Mouse (Mus musculus): Measurements from ENCODE around the gene Gm45015. TPM values are rescaled to one million over a fixed set of nuclear protein-coding genes. Genes with fewer than 3 reads are reported as not detected.
A peak's percentile ranks its signal among the peaks of the same experiment; 100 is the strongest.

Gene Gm45015
- not detected in 2 replicates for polyA plus RNA-seq (2015; fragmentation: Nextera tagmentation; extraction: Ambion mirVana)

DNA sequence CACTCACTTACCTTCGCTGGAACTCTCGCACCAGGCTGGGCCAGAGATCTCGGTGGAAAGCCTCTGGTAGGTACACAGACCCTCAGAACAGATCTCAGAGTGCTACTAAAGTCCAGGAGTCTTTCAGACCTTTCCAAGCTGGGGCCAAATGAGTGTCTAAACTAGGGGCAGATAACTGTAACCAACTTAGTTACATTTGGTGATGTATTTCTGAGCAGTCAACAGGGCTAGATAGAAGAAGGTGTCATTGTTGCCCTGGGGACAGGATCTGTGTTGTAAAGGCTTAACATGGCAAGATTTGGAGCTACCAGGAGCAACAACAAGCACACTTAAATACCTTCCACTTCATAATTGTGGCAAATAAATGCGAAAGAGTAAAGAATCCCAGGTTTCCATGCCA, at the start of gene Gm45015:
TSS of gene Gm45015 (minus strand) at position 101 of the 400 bp plus-strand sequence.
- Histone ChIP-seq H3K4me2 (replicated peaks) (no peak within 1 kb of the TSS), H3K27me3 (replicated peaks) (no peaks in the 10 kb centered on the region), H3K4me3 (replicated peaks) (no peak within 1 kb of the TSS), H3K4me1 (replicated peaks) (no peaks in the 10 kb centered on the region), H3K27ac (no peak within 1 kb of the TSS), H3K36me3 (no peaks in the 10 kb centered on the region), H3K9me3 (no peaks in the 10 kb centered on the region), H3K9ac (no peak within 1 kb of the TSS)
- WGBS, result 78% methylated on average over 4 of the region's 4 CpGs
- no peak for ATAC-seq

DNA sequence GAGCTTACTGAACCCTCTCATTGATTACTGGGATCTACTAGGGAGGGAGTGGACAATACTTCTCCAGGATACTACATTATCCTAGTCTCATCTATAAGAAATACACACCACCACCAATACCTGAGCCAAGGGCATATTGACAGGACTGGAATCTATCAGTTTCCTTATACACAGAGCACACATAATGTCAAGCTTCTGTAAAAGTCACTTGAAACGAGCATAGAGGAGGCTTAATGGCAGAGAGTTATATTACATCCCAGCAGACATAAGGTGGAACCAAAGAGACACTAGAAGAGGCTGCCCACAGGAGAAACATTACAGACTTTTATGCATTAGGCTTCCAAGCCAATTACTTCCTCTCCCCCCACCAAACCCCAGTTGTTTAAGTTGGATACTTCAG, 48.3 kb upstream of the Gm45015 start:
- Histone ChIP-seq H3K9me3 (no peaks in the 10 kb centered on the region), H3K27me3 (replicated peaks) (no peaks in the 10 kb centered on the region), H3K9ac (no peak overlapping the region), H3K27ac (no peak overlapping the region), H3K36me3 (no peaks in the 10 kb centered on the region), H3K4me2 (replicated peaks) (no peak overlapping the region), H3K4me3 (replicated peaks) (no peak overlapping the region), H3K4me1 (replicated peaks) (no peaks in the 10 kb centered on the region)
- WGBS, result 18% methylated on average over 1 of the region's 1 CpGs
- ATAC-seq, result no peak

DNA sequence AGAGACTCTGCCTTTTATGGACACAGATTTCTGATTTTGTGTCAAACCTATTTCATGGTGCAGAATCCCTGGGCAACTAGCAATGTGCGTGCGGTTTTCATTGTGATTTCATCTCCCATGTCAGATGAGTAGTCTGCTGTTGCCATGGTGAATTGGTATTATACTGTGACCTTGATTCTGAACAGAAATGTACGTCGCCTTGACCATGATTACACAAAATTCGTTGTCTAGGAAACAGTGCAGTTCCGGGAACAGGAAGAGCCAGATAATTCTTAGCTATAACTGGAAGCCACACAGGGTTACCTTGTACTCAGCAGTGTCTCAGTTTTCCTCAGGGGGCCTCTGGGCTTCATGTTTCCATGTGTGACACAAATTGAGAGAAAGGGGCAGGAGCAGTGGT, 47.8 kb upstream of the Gm45015 start:
- no peaks in the 10 kb centered on the region for H3K27me3 ChIP-seq (replicated peaks)
- H3K36me3 ChIP-seq, result no peaks in the 10 kb centered on the region
- 67% methylated on average over 6 of the region's 6 CpGs for WGBS
- ATAC-seq, result no peak
- no peaks in the 10 kb centered on the region for H3K4me1 ChIP-seq (replicated peaks)
- H3K9me3 ChIP-seq, result no peaks in the 10 kb centered on the region
- no peak overlapping the region for H3K4me2 ChIP-seq (replicated peaks)
- no peak overlapping the region for H3K9ac ChIP-seq
- no peak overlapping the region for H3K4me3 ChIP-seq (replicated peaks)
- H3K27ac ChIP-seq, result no peak overlapping the region

DNA sequence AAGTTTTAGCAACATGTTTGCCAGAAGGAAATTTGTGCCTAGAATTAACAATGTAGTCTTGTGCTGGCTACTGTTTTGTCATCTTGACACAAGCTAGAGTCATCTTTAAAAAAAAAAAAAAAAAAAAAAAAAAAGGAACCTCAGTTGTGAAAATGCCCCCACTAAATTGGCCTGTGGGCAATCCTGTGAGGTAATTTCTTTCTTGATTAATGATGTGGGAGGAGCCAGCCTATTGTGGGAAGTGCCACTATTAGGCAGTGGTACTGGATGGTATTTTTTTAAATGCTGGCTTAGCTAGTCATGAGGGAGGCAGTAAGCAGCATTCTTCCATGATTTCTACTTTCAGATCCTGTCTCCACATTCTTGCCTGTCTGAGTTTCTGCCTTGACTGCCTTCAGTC, 26.7 kb upstream of the Gm45015 start:
- H3K4me1 ChIP-seq (replicated peaks), result no peaks in the 10 kb centered on the region
- H3K27me3 ChIP-seq (replicated peaks), result no peaks in the 10 kb centered on the region
- H3K9me3 ChIP-seq, result no peaks in the 10 kb centered on the region
- ATAC-seq, result no peak
- no peaks in the 10 kb centered on the region for H3K36me3 ChIP-seq
- no peak overlapping the region for H3K27ac ChIP-seq
- H3K4me2 ChIP-seq (replicated peaks), result no peak overlapping the region
- no peak overlapping the region for H3K4me3 ChIP-seq (replicated peaks)
- no peak overlapping the region for H3K9ac ChIP-seq

DNA sequence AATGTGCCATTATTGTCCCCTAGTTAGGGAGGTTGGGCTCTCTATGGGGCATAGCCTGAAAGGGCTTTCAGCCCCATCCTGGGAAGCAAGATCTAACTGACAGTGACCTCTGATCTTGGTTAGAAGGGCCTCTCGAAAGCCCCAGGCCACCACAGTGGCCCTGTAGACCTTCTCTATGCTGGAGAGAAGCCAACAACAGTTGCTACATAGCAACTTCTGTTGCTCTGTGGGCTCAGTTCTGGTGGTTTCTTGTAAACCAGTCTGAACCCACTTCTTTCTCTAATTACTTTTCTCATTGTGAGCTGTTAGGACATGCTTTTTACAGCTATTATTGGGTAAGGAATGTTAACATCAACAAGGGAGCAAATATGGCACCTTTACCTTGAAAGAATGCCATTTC, 20.1 kb upstream of the Gm45015 start:
- Histone ChIP-seq H3K4me2 (replicated peaks) (no peak overlapping the region), H3K9ac (no peak overlapping the region), H3K9me3 (no peaks in the 10 kb centered on the region), H3K4me3 (replicated peaks) (no peak overlapping the region), H3K27me3 (replicated peaks) (no peaks in the 10 kb centered on the region), H3K36me3 (peaks cover 14% of the 10 kb centered on the region), H3K27ac (no peak overlapping the region), H3K4me1 (replicated peaks) (no peaks in the 10 kb centered on the region)
- ATAC-seq, result no peak
- WGBS, result 90% methylated on average over 1 of the region's 1 CpGs

DNA sequence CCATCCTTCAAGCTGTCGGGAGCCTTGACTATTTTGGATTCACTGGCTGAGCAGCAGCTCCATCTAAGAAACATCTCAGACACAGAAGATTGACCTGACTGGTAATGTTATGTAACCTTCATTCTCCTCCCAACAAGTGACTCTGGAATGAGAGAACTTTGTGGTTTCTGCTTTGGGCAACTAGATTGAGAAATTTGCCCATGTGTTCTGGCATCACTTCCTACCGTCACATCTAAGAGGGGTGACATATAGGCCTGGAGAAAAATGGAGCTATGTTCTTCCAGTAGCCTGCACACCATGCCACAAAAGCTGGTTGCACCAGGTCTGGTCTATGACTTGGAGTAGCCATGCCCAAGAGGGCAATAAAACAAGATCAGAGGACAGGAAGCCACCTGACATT, 19.5 kb upstream of the Gm45015 start:
- Histone ChIP-seq H3K4me3 (replicated peaks) (no peak overlapping the region), H3K9ac (no peak overlapping the region), H3K27me3 (replicated peaks) (no peaks in the 10 kb centered on the region), H3K27ac (no peak overlapping the region), H3K4me2 (replicated peaks) (no peak overlapping the region), H3K36me3 (peaks cover 14% of the 10 kb centered on the region), H3K9me3 (no peaks in the 10 kb centered on the region), H3K4me1 (replicated peaks) (no peaks in the 10 kb centered on the region)
- no peak for ATAC-seq
- WGBS, result 89% methylated on average over 2 of the region's 2 CpGs

DNA sequence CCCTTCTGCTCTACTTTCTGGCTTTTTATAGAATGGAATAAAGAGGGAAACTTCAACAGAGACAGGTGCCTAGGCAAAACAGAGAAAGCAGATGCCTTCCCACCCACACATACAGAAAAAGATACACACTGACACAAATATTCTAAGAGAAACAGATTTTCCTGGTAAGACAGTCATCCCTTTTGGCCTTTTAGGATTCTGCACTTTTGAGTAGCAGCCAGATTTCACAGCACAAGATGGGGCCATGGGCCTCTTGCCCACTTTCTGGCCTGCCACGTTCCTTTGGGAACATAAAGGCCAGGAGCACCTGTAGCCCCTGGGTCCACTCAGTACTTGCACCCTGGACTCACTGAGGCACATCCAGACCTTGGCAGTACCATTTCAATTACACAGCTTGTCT, 7.7 kb upstream of the Gm45015 start:
- Histone ChIP-seq H3K27ac (no peak overlapping the region), H3K4me3 (replicated peaks) (no peak overlapping the region), H3K9ac (no peak overlapping the region), H3K4me1 (replicated peaks) (no peaks in the 10 kb centered on the region), H3K36me3 (no peaks in the 10 kb centered on the region), H3K27me3 (replicated peaks) (no peaks in the 10 kb centered on the region), H3K4me2 (replicated peaks) (no peak overlapping the region), H3K9me3 (no peaks in the 10 kb centered on the region)
- ATAC-seq, result no peak
- WGBS, result 65% methylated on average over 1 of the region's 1 CpGs

DNA sequence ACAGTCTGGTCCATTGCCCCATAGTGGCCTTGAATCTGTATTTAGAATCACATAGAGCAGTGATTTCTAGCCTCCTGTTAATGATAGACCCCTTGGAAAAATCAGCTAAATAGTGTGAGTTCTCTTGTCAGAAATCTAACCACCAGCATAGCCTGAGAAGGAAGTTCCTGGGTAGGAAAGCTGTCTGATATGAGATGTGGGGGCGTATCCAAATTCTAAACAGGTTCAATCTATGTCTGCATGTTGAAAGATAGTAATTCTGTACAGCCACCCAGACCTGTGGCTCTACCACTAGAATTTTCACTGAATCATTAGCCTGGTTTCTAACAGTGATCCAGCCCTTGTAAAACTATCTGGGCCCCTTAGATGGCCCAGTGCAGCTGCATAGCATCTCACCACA, 7.2 kb upstream of the Gm45015 start:
- no peaks in the 10 kb centered on the region for H3K36me3 ChIP-seq
- H3K27me3 ChIP-seq (replicated peaks), result no peaks in the 10 kb centered on the region
- peak overlapping the region; percentile 55 for H3K4me2 ChIP-seq (replicated peaks)
- ATAC-seq, result no peak
- 77% methylated on average over 1 of the region's 1 CpGs for WGBS
- H3K9ac ChIP-seq, result no peak overlapping the region
- no peak overlapping the region for H3K4me3 ChIP-seq (replicated peaks)
- H3K27ac ChIP-seq, result no peak overlapping the region
- no peaks in the 10 kb centered on the region for H3K4me1 ChIP-seq (replicated peaks)
- H3K9me3 ChIP-seq, result no peaks in the 10 kb centered on the region

DNA sequence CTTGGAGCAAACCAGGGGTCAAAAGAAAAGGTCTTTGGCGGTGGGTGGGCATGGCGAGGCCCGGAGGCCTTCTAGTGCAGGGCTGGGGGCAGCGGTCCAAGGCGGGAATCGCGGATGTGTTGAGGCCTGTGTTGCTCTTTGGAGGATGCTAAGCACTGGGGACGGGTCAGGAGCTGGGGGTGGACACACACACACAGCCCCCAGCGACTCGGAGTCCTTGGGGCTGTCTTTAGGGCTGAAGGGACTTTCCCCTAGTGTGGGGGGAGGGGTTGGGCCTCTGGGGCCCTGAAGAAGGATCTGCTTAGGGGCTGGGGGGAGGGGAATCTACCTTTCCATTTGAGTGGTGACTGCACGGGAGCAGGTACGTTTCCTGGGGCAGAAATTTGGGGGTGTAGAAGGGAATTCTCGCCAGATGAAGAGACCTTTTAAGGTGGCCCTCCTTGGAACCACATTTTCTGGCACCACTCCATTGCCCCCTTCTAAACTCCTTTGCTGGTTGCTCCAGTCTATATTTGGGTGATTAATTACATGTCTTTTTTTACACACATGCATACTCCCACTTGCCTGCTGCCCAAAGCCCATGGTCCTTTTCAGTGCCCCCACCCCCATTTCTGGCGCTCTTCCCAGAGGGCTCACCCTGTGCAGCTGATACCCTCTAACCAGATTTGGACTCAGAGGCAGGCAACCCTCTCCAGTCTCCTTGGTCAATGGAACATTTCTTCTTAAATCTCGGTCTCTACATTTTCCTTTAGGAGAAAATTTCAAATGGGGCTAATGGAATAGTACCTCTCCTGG, 6.5 kb upstream of the Gm45015 start:
- Histone ChIP-seq H3K27ac (peak overlapping the region; percentile 48; the same call in 1 of the 2 replicates), H3K4me2 (replicated peaks) (peak overlapping the region; percentile 55)
- WGBS, result 30% methylated on average over 15 of the region's 15 CpGs

DNA sequence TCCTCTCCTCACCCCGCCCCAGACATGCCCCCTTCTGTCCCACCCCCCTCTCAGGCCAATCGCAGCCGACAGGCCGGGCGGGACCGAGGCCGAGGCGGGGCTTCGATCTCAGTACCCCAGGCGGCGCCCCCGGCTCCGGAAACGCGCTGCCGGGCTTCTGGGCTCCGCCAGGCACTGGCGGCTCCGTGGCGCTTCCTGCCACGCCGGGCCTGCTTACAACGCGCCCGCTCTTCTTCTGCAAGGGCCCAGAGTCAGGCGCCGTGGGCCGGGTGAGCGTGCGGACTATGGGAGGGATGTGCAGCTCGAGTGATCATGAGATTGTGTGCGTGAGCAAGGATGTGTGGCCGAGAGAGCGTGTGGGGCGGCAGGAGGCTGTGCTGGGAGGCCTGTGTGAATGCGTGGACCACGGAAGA, 5.8 kb upstream of the Gm45015 start, which contains the start of gene Zfp275:
TSS of gene Zfp275 (plus strand) at position 139 of the 413 bp plus-strand sequence.
- peak within 1 kb of the TSS; percentile 48; the same call in 1 of the 2 replicates for H3K27ac ChIP-seq
- peak; percentile 98 for ATAC-seq
- peak within 1 kb of the TSS; percentile 59 for H3K9ac ChIP-seq
- no peaks in the 10 kb centered on the region for H3K27me3 ChIP-seq (replicated peaks)
- H3K36me3 ChIP-seq, result no peaks in the 10 kb centered on the region
- peak within 1 kb of the TSS; percentile 63 for H3K4me3 ChIP-seq (replicated peaks)
- peak within 1 kb of the TSS; percentile 55 for H3K4me2 ChIP-seq (replicated peaks)
- H3K4me1 ChIP-seq (replicated peaks), result no peaks in the 10 kb centered on the region
- 11% methylated on average over 35 of the region's 37 CpGs for WGBS
- H3K9me3 ChIP-seq, result no peaks in the 10 kb centered on the region

More for the DNA sequence above, 6.5 kb upstream of the Gm45015 start:
- Histone ChIP-seq H3K4me1 (replicated peaks) (no peaks in the 10 kb centered on the region), H3K27me3 (replicated peaks) (no peaks in the 10 kb centered on the region), H3K9me3 (no peaks in the 10 kb centered on the region), H3K36me3 (no peaks in the 10 kb centered on the region), H3K9ac (peak overlapping the region; percentile 59), H3K4me3 (replicated peaks) (peak overlapping the region; percentile 63)
- ATAC-seq, result peak; percentile 79

DNA sequence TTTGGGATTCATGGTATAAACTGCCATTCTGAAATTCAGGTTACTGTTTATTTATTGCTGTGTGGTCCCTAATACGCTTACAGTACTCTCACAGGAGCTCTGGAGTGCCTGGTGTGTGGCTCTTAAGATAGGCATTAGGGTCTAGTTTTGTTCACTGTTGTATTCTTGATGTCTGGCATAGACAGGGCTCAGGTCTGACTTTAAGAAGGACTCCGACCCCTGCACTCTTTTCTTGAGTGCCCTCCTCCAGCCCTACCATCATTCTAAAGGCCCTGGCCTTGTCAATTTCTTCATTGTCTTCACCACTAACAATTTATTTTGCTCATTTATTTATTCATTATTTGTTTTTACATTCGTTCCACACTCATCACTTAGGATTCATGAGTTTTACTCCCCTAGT, 5.4 kb upstream of the Gm45015 start:
- Histone ChIP-seq H3K36me3 (no peaks in the 10 kb centered on the region), H3K9me3 (no peaks in the 10 kb centered on the region), H3K4me3 (replicated peaks) (peak overlapping the region; percentile 63), H3K27me3 (replicated peaks) (no peaks in the 10 kb centered on the region), H3K9ac (no peak overlapping the region), H3K4me2 (replicated peaks) (peak overlapping the region; percentile 55), H3K27ac (no peak overlapping the region), H3K4me1 (replicated peaks) (no peaks in the 10 kb centered on the region)
- 33% methylated on average over 3 of the region's 3 CpGs for WGBS
- ATAC-seq, result peak; percentile 32

DNA sequence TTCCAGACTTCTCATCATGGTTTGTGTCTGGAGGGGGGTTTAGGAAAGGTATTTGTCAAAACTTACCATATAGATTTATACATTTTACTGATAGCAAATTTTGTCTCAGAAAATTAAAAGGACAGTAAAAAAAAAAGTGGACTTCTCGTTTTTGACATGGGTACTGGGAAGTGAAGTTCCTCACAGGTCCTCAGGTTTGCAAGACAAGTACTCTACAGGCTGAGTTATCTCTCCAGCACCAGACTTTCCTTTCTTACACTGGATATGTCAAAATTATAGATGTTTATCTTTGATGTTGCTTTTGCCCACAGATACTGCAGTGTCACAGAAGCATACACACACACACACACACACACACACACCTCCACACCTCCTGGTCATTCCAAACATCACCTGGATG, 4.8 kb upstream of the Gm45015 start:
- Histone ChIP-seq H3K4me1 (replicated peaks) (no peaks in the 10 kb centered on the region), H3K9ac (no peak overlapping the region), H3K9me3 (no peaks in the 10 kb centered on the region), H3K27ac (no peak overlapping the region), H3K4me3 (replicated peaks) (no peak overlapping the region), H3K36me3 (no peaks in the 10 kb centered on the region), H3K4me2 (replicated peaks) (no peak overlapping the region), H3K27me3 (replicated peaks) (no peaks in the 10 kb centered on the region)
- 76% methylated on average over 1 of the region's 1 CpGs for WGBS
- ATAC-seq, result no peak

DNA sequence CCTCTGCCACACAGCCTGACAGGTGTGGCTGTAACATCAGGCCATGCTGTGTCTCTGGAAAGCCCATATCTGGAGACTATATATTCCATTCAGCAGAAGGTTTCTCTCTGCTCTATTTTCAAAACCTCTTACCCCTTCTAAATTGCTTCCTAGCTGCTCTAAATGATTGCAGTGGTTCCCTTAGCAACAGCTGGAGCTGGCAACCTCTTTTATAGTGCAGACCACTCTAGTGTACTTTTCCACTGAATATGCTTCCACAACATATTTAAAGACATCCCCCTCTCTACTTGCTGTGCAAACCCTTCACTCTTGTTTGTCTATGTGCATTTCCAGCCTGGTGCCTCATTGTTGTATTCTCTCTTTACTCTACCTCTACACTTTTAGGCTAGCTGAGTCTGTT, 3.1 kb downstream of the Gm45015 start:
- H3K27ac ChIP-seq, result no peak overlapping the region
- H3K27me3 ChIP-seq (replicated peaks), result no peaks in the 10 kb centered on the region
- H3K4me2 ChIP-seq (replicated peaks), result no peak overlapping the region
- no peak overlapping the region for H3K4me3 ChIP-seq (replicated peaks)
- H3K4me1 ChIP-seq (replicated peaks), result no peaks in the 10 kb centered on the region
- H3K9me3 ChIP-seq, result no peaks in the 10 kb centered on the region
- H3K9ac ChIP-seq, result no peak overlapping the region
- ATAC-seq, result no peak
- H3K36me3 ChIP-seq, result no peaks in the 10 kb centered on the region
